In genomic region chr1:192061666-192062306, GRCm38 (mm10) we compare ENCODE assay signal across 8 mouse cellular contexts. TPM values are rescaled to one million over a fixed set of nuclear protein-coding genes. Genes with fewer than 3 reads are reported as not detected.
DNase-seq lines count a peak whose midpoint lies in the region; ATAC-seq and TF ChIP-seq lines count a peak whose summit lies in the region.

No protein-coding gene starts in this region.

- no peak overlapping the region for H3K9ac ChIP-seq in intestine, embryonic 16.5 days (ENCODE audit: low read depth, low read length)
- H3K9ac ChIP-seq in lung, postnatal 0 days (replicated peaks; ENCODE audit: low read depth), result no peak overlapping the region

- TF ChIP-seq CTCF in lung, postnatal 0 days (IDR thresholded peaks at IDR 0.05), result 0 out of 2 replicates have a peak, but pooled peaks have one; percentile 6

- H3K27ac ChIP-seq in intestine, embryonic 16.5 days (ENCODE audit: low read length), result no peak overlapping the region; the same call in 1 of the 2 replicates
- H3K27ac ChIP-seq in lung, postnatal 0 days (ENCODE audit: low read length), result no peak overlapping the region

- H3K27me3 ChIP-seq in intestine, embryonic 16.5 days (replicated peaks; ENCODE audit: control insufficient read depth, insufficient read depth, low read length), result no peaks in the 10 kb centered on the region
- H3K27me3 ChIP-seq in lung, postnatal 0 days (replicated peaks; ENCODE audit: insufficient read depth, low read length), result no peaks in the 10 kb centered on the region

- peak; percentile 69 for TF ChIP-seq EP300 in lung, postnatal 0 days (IDR thresholded peaks at IDR 0.05)

- no peak overlapping the region for H3K4me3 ChIP-seq in intestine, embryonic 16.5 days (ENCODE audit: low read length)
- no peak overlapping the region for H3K4me3 ChIP-seq in lung, postnatal 0 days (ENCODE audit: low read depth, low read length)

- ATAC-seq in CD4-positive, CD25-positive, alpha-beta regulatory T cell, adult 4 months, result peak; percentile 68
- ATAC-seq in intestine, embryonic 16.5 days, result peak; percentile 63
- ATAC-seq in lung, postnatal 0 days, result peak; percentile 98

- DNase-seq in adrenal gland, adult (ENCODE audit: inconsistent age in 2 of 2, low spot score in 1 of 2), result peak; percentile 80 to 81
- no peak for DNase-seq in adrenal gland, postnatal 4 days (ENCODE audit: low spot score in 2 of 2)
- peak; percentile 48 for DNase-seq in gastrocnemius, postnatal 10 days
- DNase-seq in lung, postnatal 0 days (ENCODE audit: low spot score), result peak; percentile 93
- no peak for DNase-seq in cerebellum, postnatal 14 days
- DNase-seq in spleen, adult 12 weeks (ENCODE audit: low spot score), result no peak

- H3K36me3 ChIP-seq in intestine, embryonic 16.5 days (ENCODE audit: control insufficient read depth, insufficient read depth, low read length), result peaks cover 16% of the 10 kb centered on the region
- H3K36me3 ChIP-seq in lung, postnatal 0 days (ENCODE audit: insufficient read depth, low read length), result peaks cover 25% of the 10 kb centered on the region; the same call in 1 of the 2 replicates

- H3K4me2 ChIP-seq in intestine, embryonic 16.5 days (ENCODE audit: low read depth, low read length), result no peak overlapping the region
- H3K4me2 ChIP-seq in lung, postnatal 0 days (replicated peaks; ENCODE audit: low read depth, low read length), result no peak overlapping the region

- no peaks in the 10 kb centered on the region for H3K4me1 ChIP-seq in intestine, embryonic 16.5 days (ENCODE audit: control insufficient read depth, insufficient read depth, low read length)
- H3K4me1 ChIP-seq in lung, postnatal 0 days (ENCODE audit: insufficient read depth, low read depth, low read length), result no peaks in the 10 kb centered on the region

- 44% methylated on average over 4 of the region's 4 CpGs for WGBS in intestine, embryonic 16.5 days
- 23% methylated on average over 4 of the region's 4 CpGs for WGBS in lung, postnatal 0 days

- no peaks in the 10 kb centered on the region; the same call in 1 of the 2 replicates for H3K9me3 ChIP-seq in intestine, embryonic 16.5 days (ENCODE audit: control insufficient read depth, low read length)
- no peaks in the 10 kb centered on the region for H3K9me3 ChIP-seq in lung, postnatal 0 days (ENCODE audit: low read length)

RNA-seq across cellular contexts. Expression of gene Traf5, which starts 30.6 kb away (rescaled TPM):
- 10 to 100 TPM; 10.7 to 10.8 TPM for total RNA-seq in adrenal gland, postnatal 4 days (2021)
- polyA plus RNA-seq in CD4-positive, CD25-positive, alpha-beta regulatory T cell, adult 4 months (2017; shearing (Covaris generic)), result 10 to 100 TPM; 67.5 to 87.0 TPM
- total RNA-seq in gastrocnemius, postnatal 10 days (2021), result 10 to 100 TPM in 1 of 2 experiments, 1 to 10 TPM in 1; 9.4 to 13.1 TPM
- polyA plus RNA-seq in intestine, embryonic 16.5 days (2015; fragmentation: Nextera tagmentation; extraction: Ambion mirVana), result 17.5 and 20.7 TPM in 2 replicates
- 27.0 and 27.1 TPM in 2 replicates for polyA plus RNA-seq in lung, postnatal 0 days (2015; fragmentation: Nextera tagmentation; extraction: Ambion mirVana)

Comparison
In these comparisons a context has a peak if more than half of its experiments do, and no peak if none do; other contexts are left out.
1. DNase-seq: peak in adrenal gland, adult (2 of 2), gastrocnemius, postnatal 10 days (single experiment) and lung, postnatal 0 days (single experiment); none in adrenal gland, postnatal 4 days (0 of 2), cerebellum, postnatal 14 days (0 of 2) and spleen, adult 12 weeks (single experiment).
2. Peak in every context shown above with its lines, with median percentiles within 50 percentile points of each other: ATAC-seq.